Mouse (Mus musculus): Measurements from ENCODE around the gene Gphb5. TPM values are rescaled to one million over a fixed set of nuclear protein-coding genes. Genes with fewer than 3 reads are reported as not detected.
"Not testable (repeated sequence)": the region's sequence is repeated elsewhere in the genome, so short reads cannot be mapped to it uniquely, and the experiment has no call there.

Gphb5 gene
- polyA plus RNA-seq, 1 experiment from 2014 or later, result not detected

- 0 out of 2 replicates have a peak, but pooled peaks cover 4% of the 10 kb centered on the region for H3K36me3 ChIP-seq (ENCODE audit: control insufficient read depth, insufficient read depth, low read length)
- H3K27me3 ChIP-seq (ENCODE audit: control insufficient read depth, insufficient read depth, low read length), result no peaks in the 10 kb centered on the region
- no peak overlapping the region for H3K9ac ChIP-seq (ENCODE audit: low read length)
- H3K27ac ChIP-seq (ENCODE audit: low read length), result no peak overlapping the region
- no peaks in the 10 kb centered on the region for H3K4me1 ChIP-seq (ENCODE audit: control insufficient read depth, insufficient read depth, low read length)
- H3K4me2 ChIP-seq (ENCODE audit: low read depth, low read length), result no peak overlapping the region; the same call in 1 of the 2 replicates
- whole genome bisulfite sequencing, result 45% methylated on average over 6 of the region's 6 CpGs
- no peak overlapping the region for H3K4me3 ChIP-seq (replicated peaks; ENCODE audit: low read length)
- H3K9me3 ChIP-seq (replicated peaks; ENCODE audit: control insufficient read depth, low read length), result no peaks in the 10 kb centered on the region
- no peak for ATAC-seq (ENCODE audit: insufficient read depth, low FRiP score)
Observed at GRCm38 (mm10) chr12:75449475-75449966, 32.9 kb upstream of the Gphb5 start.

- Histone ChIP-seq H3K27ac (ENCODE audit: low read length) (no peak overlapping the region), H3K27me3 (ENCODE audit: control insufficient read depth, insufficient read depth, low read length) (no peaks in the 10 kb centered on the region), H3K9me3 (replicated peaks; ENCODE audit: control insufficient read depth, low read length) (no peaks in the 10 kb centered on the region), H3K4me2 (ENCODE audit: low read depth, low read length) (no peak overlapping the region), H3K4me1 (ENCODE audit: control insufficient read depth, insufficient read depth, low read length) (no peaks in the 10 kb centered on the region), H3K4me3 (replicated peaks; ENCODE audit: low read length) (no peak overlapping the region), H3K9ac (ENCODE audit: low read length) (no peak overlapping the region), H3K36me3 (ENCODE audit: control insufficient read depth, insufficient read depth, low read length) (0 out of 2 replicates have a peak, but pooled peaks cover 4% of the 10 kb centered on the region)
- ATAC-seq (ENCODE audit: insufficient read depth, low FRiP score), result no peak
- WGBS, result 57% methylated on average over 5 of the region's 5 CpGs
Observed at GRCm38 (mm10) chr12:75448921-75449320, 32.3 kb upstream of the Gphb5 start.

GRCm38 (mm10) chr12:75446245-75446644, 29.7 kb upstream of the Gphb5 start:
- no peaks in the 10 kb centered on the region for H3K9me3 ChIP-seq (replicated peaks; ENCODE audit: control insufficient read depth, low read length)
- no peak for ATAC-seq (ENCODE audit: insufficient read depth, low FRiP score)
- no peak overlapping the region for H3K4me3 ChIP-seq (replicated peaks; ENCODE audit: low read length)
- H3K4me2 ChIP-seq (ENCODE audit: low read depth, low read length), result no peak overlapping the region
- no peak overlapping the region for H3K27ac ChIP-seq (ENCODE audit: low read length)
- no peak overlapping the region for H3K9ac ChIP-seq (ENCODE audit: low read length)
- no peaks in the 10 kb centered on the region for H3K4me1 ChIP-seq (ENCODE audit: control insufficient read depth, insufficient read depth, low read length)
- WGBS, result 78% methylated on average over 7 of the region's 7 CpGs
- no peaks in the 10 kb centered on the region for H3K27me3 ChIP-seq (ENCODE audit: control insufficient read depth, insufficient read depth, low read length)
- H3K36me3 ChIP-seq (ENCODE audit: control insufficient read depth, insufficient read depth, low read length), result no peaks in the 10 kb centered on the region

GRCm38 (mm10) chr12:75432400-75432799, 15.8 kb upstream of the Gphb5 start:
- not testable (repeated sequence) for H3K36me3 ChIP-seq (ENCODE audit: control insufficient read depth, insufficient read depth, low read length); H3K4me3 ChIP-seq (replicated peaks; ENCODE audit: low read length); H3K9ac ChIP-seq (ENCODE audit: low read length); H3K27me3 ChIP-seq (ENCODE audit: control insufficient read depth, insufficient read depth, low read length); ATAC-seq (ENCODE audit: insufficient read depth, low FRiP score); H3K27ac ChIP-seq (ENCODE audit: low read length); H3K9me3 ChIP-seq (replicated peaks; ENCODE audit: control insufficient read depth, low read length); H3K4me1 ChIP-seq (ENCODE audit: control insufficient read depth, insufficient read depth, low read length); H3K4me2 ChIP-seq (ENCODE audit: low read depth, low read length)
- 82% methylated on average over 6 of the region's 6 CpGs for WGBS

- no peaks in the 10 kb centered on the region for H3K27me3 ChIP-seq (ENCODE audit: control insufficient read depth, insufficient read depth, low read length)
- H3K4me3 ChIP-seq (replicated peaks; ENCODE audit: low read length), result no peak overlapping the region
- H3K27ac ChIP-seq (ENCODE audit: low read length), result no peak overlapping the region
- no peak overlapping the region for H3K4me2 ChIP-seq (ENCODE audit: low read depth, low read length)
- no peaks in the 10 kb centered on the region for H3K36me3 ChIP-seq (ENCODE audit: control insufficient read depth, insufficient read depth, low read length)
- H3K9me3 ChIP-seq (replicated peaks; ENCODE audit: control insufficient read depth, low read length), result no peaks in the 10 kb centered on the region; the same call in 1 of the 2 replicates
- no peak overlapping the region for H3K9ac ChIP-seq (ENCODE audit: low read length)
- no peak for ATAC-seq (ENCODE audit: insufficient read depth, low FRiP score)
- 88% methylated on average over 1 of the region's 1 CpGs for WGBS
- H3K4me1 ChIP-seq (ENCODE audit: control insufficient read depth, insufficient read depth, low read length), result no peaks in the 10 kb centered on the region
Observed at GRCm38 (mm10) chr12:75429685-75430396, 13.3 kb upstream of the Gphb5 start.

GRCm38 (mm10) chr12:75428719-75429118, 12.1 kb upstream of the Gphb5 start:
- 80% methylated on average over 6 of the region's 6 CpGs for WGBS
- H3K4me2 ChIP-seq (ENCODE audit: low read depth, low read length), result no peak overlapping the region
- ATAC-seq (ENCODE audit: insufficient read depth, low FRiP score), result no peak
- no peaks in the 10 kb centered on the region for H3K4me1 ChIP-seq (ENCODE audit: control insufficient read depth, insufficient read depth, low read length)
- H3K27ac ChIP-seq (ENCODE audit: low read length), result no peak overlapping the region
- no peak overlapping the region for H3K9ac ChIP-seq (ENCODE audit: low read length)
- no peaks in the 10 kb centered on the region for H3K27me3 ChIP-seq (ENCODE audit: control insufficient read depth, insufficient read depth, low read length)
- no peaks in the 10 kb centered on the region; the same call in 1 of the 2 replicates for H3K9me3 ChIP-seq (replicated peaks; ENCODE audit: control insufficient read depth, low read length)
- no peaks in the 10 kb centered on the region for H3K36me3 ChIP-seq (ENCODE audit: control insufficient read depth, insufficient read depth, low read length)
- no peak overlapping the region for H3K4me3 ChIP-seq (replicated peaks; ENCODE audit: low read length)

- Histone ChIP-seq H3K4me3 (replicated peaks; ENCODE audit: low read length) (no peak overlapping the region), H3K27me3 (ENCODE audit: control insufficient read depth, insufficient read depth, low read length) (no peaks in the 10 kb centered on the region), H3K36me3 (ENCODE audit: control insufficient read depth, insufficient read depth, low read length) (no peaks in the 10 kb centered on the region), H3K27ac (ENCODE audit: low read length) (no peak overlapping the region), H3K9ac (ENCODE audit: low read length) (no peak overlapping the region), H3K4me1 (ENCODE audit: control insufficient read depth, insufficient read depth, low read length) (no peaks in the 10 kb centered on the region), H3K4me2 (ENCODE audit: low read depth, low read length) (no peak overlapping the region), H3K9me3 (replicated peaks; ENCODE audit: control insufficient read depth, low read length) (no peaks in the 10 kb centered on the region)
- WGBS, result 76% methylated on average over 7 of the region's 7 CpGs
- ATAC-seq (ENCODE audit: insufficient read depth, low FRiP score), result no peak
Observed at GRCm38 (mm10) chr12:75425882-75426281, 9.3 kb upstream of the Gphb5 start.

GRCm38 (mm10) chr12:75424817-75425216, 8.2 kb upstream of the Gphb5 start:
- 85% methylated on average over 4 of the region's 4 CpGs for WGBS
- Histone ChIP-seq H3K27ac (ENCODE audit: low read length) (no peak overlapping the region), H3K4me2 (ENCODE audit: low read depth, low read length) (no peak overlapping the region), H3K4me3 (replicated peaks; ENCODE audit: low read length) (no peak overlapping the region), H3K36me3 (ENCODE audit: control insufficient read depth, insufficient read depth, low read length) (no peaks in the 10 kb centered on the region), H3K4me1 (ENCODE audit: control insufficient read depth, insufficient read depth, low read length) (no peaks in the 10 kb centered on the region), H3K9me3 (replicated peaks; ENCODE audit: control insufficient read depth, low read length) (no peaks in the 10 kb centered on the region), H3K9ac (ENCODE audit: low read length) (no peak overlapping the region), H3K27me3 (ENCODE audit: control insufficient read depth, insufficient read depth, low read length) (no peaks in the 10 kb centered on the region)
- no peak for ATAC-seq (ENCODE audit: insufficient read depth, low FRiP score)

GRCm38 (mm10) chr12:75424359-75424758, 7.8 kb upstream of the Gphb5 start:
- no peaks in the 10 kb centered on the region for H3K27me3 ChIP-seq (ENCODE audit: control insufficient read depth, insufficient read depth, low read length)
- no peak for ATAC-seq (ENCODE audit: insufficient read depth, low FRiP score)
- no peaks in the 10 kb centered on the region for H3K9me3 ChIP-seq (replicated peaks; ENCODE audit: control insufficient read depth, low read length)
- 59% methylated on average over 7 of the region's 7 CpGs for WGBS
- no peaks in the 10 kb centered on the region for H3K36me3 ChIP-seq (ENCODE audit: control insufficient read depth, insufficient read depth, low read length)
- no peak overlapping the region for H3K4me2 ChIP-seq (ENCODE audit: low read depth, low read length)
- H3K4me1 ChIP-seq (ENCODE audit: control insufficient read depth, insufficient read depth, low read length), result no peaks in the 10 kb centered on the region
- H3K27ac ChIP-seq (ENCODE audit: low read length), result no peak overlapping the region
- no peak overlapping the region for H3K9ac ChIP-seq (ENCODE audit: low read length)
- H3K4me3 ChIP-seq (replicated peaks; ENCODE audit: low read length), result no peak overlapping the region
